Mouse (Mus musculus): ENCODE data around the gene Srpr. TPM values are rescaled to one million over a fixed set of nuclear protein-coding genes. Genes with fewer than 3 reads are reported as not detected.

Srpr gene
- polyA plus RNA-seq (2015; fragmentation: Nextera tagmentation; extraction: Ambion mirVana) = 52.6 and 56.4 TPM in 2 replicates

GRCm38 (mm10) chr9:35199772-35200471 lies at the start of gene Srpr, which contains the start of gene Tirap:
Srpr (plus strand) TSS chr9:35200175.
Tirap (minus strand) TSS chr9:35200291.
- no peaks in the 10 kb centered on the region for H3K27me3 ChIP-seq (replicated peaks; ENCODE audit: control insufficient read depth, insufficient read depth, low read length)
- H3K9me3 ChIP-seq (ENCODE audit: control insufficient read depth, low read length) = no peaks in the 10 kb centered on the region
- peak within 1 kb of the TSS; percentile 58 for H3K4me2 ChIP-seq (ENCODE audit: low read length)
- peak within 1 kb of the TSS; percentile 72 for H3K9ac ChIP-seq (replicated peaks; ENCODE audit: low read depth, low read length)
- no peak within 1 kb of the TSS for H3K27ac ChIP-seq (ENCODE audit: low read length)
- peak within 1 kb of the TSS; percentile 53 for H3K4me3 ChIP-seq (replicated peaks; ENCODE audit: low read length)
- H3K4me1 ChIP-seq (replicated peaks; ENCODE audit: control insufficient read depth, insufficient read depth, low read length) = peaks cover 13% of the 10 kb centered on the region
- peaks cover 3% of the 10 kb centered on the region; the same call in 1 of the 2 replicates for H3K36me3 ChIP-seq (ENCODE audit: control insufficient read depth, insufficient read depth)
- WGBS = 0% methylated on average over 38 of the region's 44 CpGs
- ATAC-seq = peak; percentile 86

GRCm38 (mm10) chr9:35152923-35153322 lies 47.1 kb upstream of the Srpr start:
- no peak overlapping the region for H3K4me2 ChIP-seq (ENCODE audit: low read length)
- H3K9ac ChIP-seq (replicated peaks; ENCODE audit: low read depth, low read length) = no peak overlapping the region
- no peaks in the 10 kb centered on the region for H3K27me3 ChIP-seq (replicated peaks; ENCODE audit: control insufficient read depth, insufficient read depth, low read length)
- ATAC-seq = no peak
- H3K36me3 ChIP-seq (ENCODE audit: control insufficient read depth, insufficient read depth) = no peaks in the 10 kb centered on the region
- H3K9me3 ChIP-seq (ENCODE audit: control insufficient read depth, low read length) = no peaks in the 10 kb centered on the region
- H3K4me3 ChIP-seq (replicated peaks; ENCODE audit: low read length) = no peak overlapping the region
- no peak overlapping the region for H3K27ac ChIP-seq (ENCODE audit: low read length)
- WGBS = 97% methylated on average over 1 of the region's 1 CpGs
- H3K4me1 ChIP-seq (replicated peaks; ENCODE audit: control insufficient read depth, insufficient read depth, low read length) = no peaks in the 10 kb centered on the region

- ATAC-seq = no peak
- no peak overlapping the region for H3K9ac ChIP-seq (replicated peaks; ENCODE audit: low read depth, low read length)
- no peaks in the 10 kb centered on the region for H3K9me3 ChIP-seq (ENCODE audit: control insufficient read depth, low read length)
- no peaks in the 10 kb centered on the region for H3K27me3 ChIP-seq (replicated peaks; ENCODE audit: control insufficient read depth, insufficient read depth, low read length)
- H3K4me2 ChIP-seq (ENCODE audit: low read length) = no peak overlapping the region
- H3K27ac ChIP-seq (ENCODE audit: low read length) = no peak overlapping the region
- WGBS = 92% methylated on average over 5 of the region's 5 CpGs
- H3K36me3 ChIP-seq (ENCODE audit: control insufficient read depth, insufficient read depth) = no peaks in the 10 kb centered on the region
- H3K4me3 ChIP-seq (replicated peaks; ENCODE audit: low read length) = no peak overlapping the region
- H3K4me1 ChIP-seq (replicated peaks; ENCODE audit: control insufficient read depth, insufficient read depth, low read length) = no peaks in the 10 kb centered on the region
Measured at GRCm38 (mm10) chr9:35156002-35156710, 43.8 kb upstream of the Srpr start.

GRCm38 (mm10) chr9:35156862-35157261 lies 43.1 kb upstream of the Srpr start:
- no peaks in the 10 kb centered on the region for H3K36me3 ChIP-seq (ENCODE audit: control insufficient read depth, insufficient read depth)
- 93% methylated on average over 4 of the region's 4 CpGs for WGBS
- no peaks in the 10 kb centered on the region for H3K9me3 ChIP-seq (ENCODE audit: control insufficient read depth, low read length)
- ATAC-seq = no peak
- H3K4me1 ChIP-seq (replicated peaks; ENCODE audit: control insufficient read depth, insufficient read depth, low read length) = no peaks in the 10 kb centered on the region
- no peak overlapping the region for H3K9ac ChIP-seq (replicated peaks; ENCODE audit: low read depth, low read length)
- H3K4me2 ChIP-seq (ENCODE audit: low read length) = no peak overlapping the region
- H3K27me3 ChIP-seq (replicated peaks; ENCODE audit: control insufficient read depth, insufficient read depth, low read length) = no peaks in the 10 kb centered on the region
- no peak overlapping the region for H3K4me3 ChIP-seq (replicated peaks; ENCODE audit: low read length)
- H3K27ac ChIP-seq (ENCODE audit: low read length) = no peak overlapping the region

GRCm38 (mm10) chr9:35158477-35158876 lies 41.5 kb upstream of the Srpr start:
- Histone ChIP-seq H3K9ac (replicated peaks; ENCODE audit: low read depth, low read length) (no peak overlapping the region), H3K27me3 (replicated peaks; ENCODE audit: control insufficient read depth, insufficient read depth, low read length) (no peaks in the 10 kb centered on the region), H3K9me3 (ENCODE audit: control insufficient read depth, low read length) (no peaks in the 10 kb centered on the region), H3K4me3 (replicated peaks; ENCODE audit: low read length) (no peak overlapping the region), H3K4me2 (ENCODE audit: low read length) (no peak overlapping the region), H3K36me3 (ENCODE audit: control insufficient read depth, insufficient read depth) (no peaks in the 10 kb centered on the region), H3K27ac (ENCODE audit: low read length) (no peak overlapping the region), H3K4me1 (replicated peaks; ENCODE audit: control insufficient read depth, insufficient read depth, low read length) (no peaks in the 10 kb centered on the region)
- 91% methylated on average over 3 of the region's 3 CpGs for WGBS
- ATAC-seq = no peak

GRCm38 (mm10) chr9:35160662-35161061 lies 39.3 kb upstream of the Srpr start:
- H3K9ac ChIP-seq (replicated peaks; ENCODE audit: low read depth, low read length) = no peak overlapping the region
- no peak overlapping the region for H3K4me3 ChIP-seq (replicated peaks; ENCODE audit: low read length)
- H3K27ac ChIP-seq (ENCODE audit: low read length) = no peak overlapping the region
- H3K4me2 ChIP-seq (ENCODE audit: low read length) = no peak overlapping the region
- no peaks in the 10 kb centered on the region for H3K36me3 ChIP-seq (ENCODE audit: control insufficient read depth, insufficient read depth)
- 68% methylated on average over 2 of the region's 2 CpGs for WGBS
- no peak for ATAC-seq
- no peaks in the 10 kb centered on the region for H3K27me3 ChIP-seq (replicated peaks; ENCODE audit: control insufficient read depth, insufficient read depth, low read length)
- no peaks in the 10 kb centered on the region for H3K4me1 ChIP-seq (replicated peaks; ENCODE audit: control insufficient read depth, insufficient read depth, low read length)
- H3K9me3 ChIP-seq (ENCODE audit: control insufficient read depth, low read length) = no peaks in the 10 kb centered on the region

GRCm38 (mm10) chr9:35161721-35162120 lies 38.3 kb upstream of the Srpr start:
- no peak overlapping the region for H3K4me2 ChIP-seq (ENCODE audit: low read length)
- peaks cover under 1% of the 10 kb centered on the region for H3K4me1 ChIP-seq (replicated peaks; ENCODE audit: control insufficient read depth, insufficient read depth, low read length)
- H3K27ac ChIP-seq (ENCODE audit: low read length) = no peak overlapping the region
- no peak overlapping the region for H3K9ac ChIP-seq (replicated peaks; ENCODE audit: low read depth, low read length)
- 89% methylated on average over 7 of the region's 7 CpGs for WGBS
- H3K36me3 ChIP-seq (ENCODE audit: control insufficient read depth, insufficient read depth) = no peaks in the 10 kb centered on the region
- no peak overlapping the region for H3K4me3 ChIP-seq (replicated peaks; ENCODE audit: low read length)
- no peaks in the 10 kb centered on the region for H3K9me3 ChIP-seq (ENCODE audit: control insufficient read depth, low read length)
- no peaks in the 10 kb centered on the region for H3K27me3 ChIP-seq (replicated peaks; ENCODE audit: control insufficient read depth, insufficient read depth, low read length)
- ATAC-seq = no peak

GRCm38 (mm10) chr9:35163011-35163690 lies 36.8 kb upstream of the Srpr start:
- Histone ChIP-seq H3K27ac (ENCODE audit: low read length) (no peak overlapping the region), H3K36me3 (ENCODE audit: control insufficient read depth, insufficient read depth) (no peaks in the 10 kb centered on the region), H3K9ac (replicated peaks; ENCODE audit: low read depth, low read length) (no peak overlapping the region), H3K4me1 (replicated peaks; ENCODE audit: control insufficient read depth, insufficient read depth, low read length) (peaks cover 10% of the 10 kb centered on the region), H3K4me2 (ENCODE audit: low read length) (no peak overlapping the region), H3K4me3 (replicated peaks; ENCODE audit: low read length) (no peak overlapping the region), H3K27me3 (replicated peaks; ENCODE audit: control insufficient read depth, insufficient read depth, low read length) (no peaks in the 10 kb centered on the region), H3K9me3 (ENCODE audit: control insufficient read depth, low read length) (no peaks in the 10 kb centered on the region)
- ATAC-seq = no peak
- 84% methylated on average over 11 of the region's 11 CpGs for WGBS

- no peak overlapping the region for H3K4me2 ChIP-seq (ENCODE audit: low read length)
- no peaks in the 10 kb centered on the region for H3K9me3 ChIP-seq (ENCODE audit: control insufficient read depth, low read length)
- H3K27ac ChIP-seq (ENCODE audit: low read length) = no peak overlapping the region
- ATAC-seq = no peak
- no peak overlapping the region for H3K4me3 ChIP-seq (replicated peaks; ENCODE audit: low read length)
- H3K27me3 ChIP-seq (replicated peaks; ENCODE audit: control insufficient read depth, insufficient read depth, low read length) = no peaks in the 10 kb centered on the region
- peaks cover 10% of the 10 kb centered on the region for H3K4me1 ChIP-seq (replicated peaks; ENCODE audit: control insufficient read depth, insufficient read depth, low read length)
- H3K36me3 ChIP-seq (ENCODE audit: control insufficient read depth, insufficient read depth) = no peaks in the 10 kb centered on the region
- H3K9ac ChIP-seq (replicated peaks; ENCODE audit: low read depth, low read length) = no peak overlapping the region
- 86% methylated on average over 5 of the region's 5 CpGs for WGBS
Measured at GRCm38 (mm10) chr9:35164142-35164874, 35.7 kb upstream of the Srpr start.
